Mouse (Mus musculus) splenic B cell, adult 2 months (primary cell): ENCODE measurements around the gene Lyrm4.

ENCODE experiments used
- DNase-seq: peaks from one replicate; pipeline ENCODE4 v3.0.0-alpha.2; 2011; ENCODE audit warnings: low read depth, low spot score
- H3K27me3 ChIP-seq: 2 replicates; pipeline ENCODE4 v1.6.1; 2012; ENCODE audit warnings: mild to moderate bottlenecking, low read length, moderate library complexity, mixed read lengths; ENCODE audit not compliant: control insufficient read depth, poor library complexity, insufficient read depth, severe bottlenecking
- H3K36me3 ChIP-seq: 2 replicates; pipeline ENCODE4 v1.6.1; 2012; ENCODE audit warnings: mild to moderate bottlenecking, low read length, moderate library complexity, mixed read lengths; ENCODE audit not compliant: control insufficient read depth, poor library complexity, insufficient read depth, severe bottlenecking

Lyrm4 gene

GRCm38 (mm10) chr13:35947354-35948000 is 169.8 kb downstream of the Lyrm4 start:
- H3K36me3 ChIP-seq, result no peaks in the 10 kb centered on the region
- peak; percentile 77 for DNase-seq

GRCm38 (mm10) chr13:35946659-35947353 is 170.5 kb downstream of the Lyrm4 start:
- no peaks in the 10 kb centered on the region for H3K27me3 ChIP-seq
- no peaks in the 10 kb centered on the region for H3K36me3 ChIP-seq
- no peak for DNase-seq

More at GRCm38 (mm10) chr13:35947354-35948000, 169.8 kb downstream of the Lyrm4 start:
- H3K27me3 ChIP-seq, result no peaks in the 10 kb centered on the region

- no peak for DNase-seq
- H3K27me3 ChIP-seq, result no peaks in the 10 kb centered on the region
- H3K36me3 ChIP-seq, result no peaks in the 10 kb centered on the region
Measured at GRCm38 (mm10) chr13:35940934-35941333, 176.4 kb downstream of the Lyrm4 start.

- no peak for DNase-seq
- Histone ChIP-seq H3K27me3 (no peaks in the 10 kb centered on the region), H3K36me3 (no peaks in the 10 kb centered on the region)
Measured at GRCm38 (mm10) chr13:35939871-35940665, 177.3 kb downstream of the Lyrm4 start.

GRCm38 (mm10) chr13:35937991-35938390 is 179.3 kb downstream of the Lyrm4 start:
- Histone ChIP-seq H3K27me3 (no peaks in the 10 kb centered on the region), H3K36me3 (no peaks in the 10 kb centered on the region)
- no peak for DNase-seq
